Mouse (Mus musculus) thymus, adult 2 months (tissue): Measurements from ENCODE around the gene Eng.

ENCODE experiments used
- CTCF ChIP-seq: fragments of 200-500 bp; IDR thresholded peaks from 2 replicates; pipeline ENCODE4 v1.5.1; 2012; ENCODE audit warnings: mild to moderate bottlenecking, control low read depth, low read length, moderate library complexity, borderline replicate concordance; ENCODE audit not compliant: control insufficient read depth, poor library complexity, insufficient read depth; ENCODE audit errors: extremely low read depth
- POLR2A ChIP-seq: fragments of 200-500 bp; IDR thresholded peaks from 2 replicates; pipeline ENCODE4 v1.6.1; 2012; ENCODE audit warnings: mild to moderate bottlenecking, low read length, control low read depth, moderate library complexity; ENCODE audit not compliant: control insufficient read depth, poor library complexity, insufficient read depth; ENCODE audit errors: extremely low read depth

DNA sequence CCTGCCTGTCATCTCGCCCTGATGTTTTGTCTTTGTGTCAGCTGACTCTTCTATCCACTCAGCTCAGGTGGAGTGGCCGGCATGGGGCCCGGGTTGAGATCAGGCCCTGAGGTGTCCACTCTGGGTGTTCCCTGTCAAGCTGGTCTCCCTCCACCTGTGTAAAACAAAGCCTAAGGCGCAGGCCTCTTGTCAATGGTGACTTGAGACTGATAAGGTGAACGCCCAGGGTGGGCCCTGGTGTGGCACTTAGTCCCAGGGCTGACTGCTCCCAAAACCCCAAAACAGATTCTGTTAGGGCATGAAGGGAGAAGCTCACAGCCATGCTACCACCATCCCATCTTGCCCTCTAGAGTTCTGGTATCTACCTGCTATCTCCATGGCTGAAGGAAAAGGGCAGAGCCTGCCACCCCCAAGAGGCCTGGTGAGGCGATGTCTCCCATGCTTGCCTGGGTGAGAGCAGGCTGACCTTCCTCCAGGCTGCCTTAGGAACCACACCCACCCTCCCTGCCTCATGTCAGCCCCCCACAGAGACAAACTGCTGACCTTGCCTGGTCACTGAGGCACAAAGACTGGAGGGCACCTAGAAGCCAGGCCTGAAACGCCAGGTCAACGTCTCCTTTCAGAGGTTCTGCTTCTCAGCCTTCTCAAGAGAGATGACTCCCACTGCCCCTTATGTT is 1.5 kb upstream of the Eng start:
- TF ChIP-seq POLR2A (no peak), CTCF (no peak)
